Mouse (Mus musculus): ENCODE results near the gene Gm128.
"Not testable (repeated sequence)": the region's sequence is repeated elsewhere in the genome, so short reads cannot be mapped to it uniquely, and the experiment has no call there.

Gm128 gene

DNA sequence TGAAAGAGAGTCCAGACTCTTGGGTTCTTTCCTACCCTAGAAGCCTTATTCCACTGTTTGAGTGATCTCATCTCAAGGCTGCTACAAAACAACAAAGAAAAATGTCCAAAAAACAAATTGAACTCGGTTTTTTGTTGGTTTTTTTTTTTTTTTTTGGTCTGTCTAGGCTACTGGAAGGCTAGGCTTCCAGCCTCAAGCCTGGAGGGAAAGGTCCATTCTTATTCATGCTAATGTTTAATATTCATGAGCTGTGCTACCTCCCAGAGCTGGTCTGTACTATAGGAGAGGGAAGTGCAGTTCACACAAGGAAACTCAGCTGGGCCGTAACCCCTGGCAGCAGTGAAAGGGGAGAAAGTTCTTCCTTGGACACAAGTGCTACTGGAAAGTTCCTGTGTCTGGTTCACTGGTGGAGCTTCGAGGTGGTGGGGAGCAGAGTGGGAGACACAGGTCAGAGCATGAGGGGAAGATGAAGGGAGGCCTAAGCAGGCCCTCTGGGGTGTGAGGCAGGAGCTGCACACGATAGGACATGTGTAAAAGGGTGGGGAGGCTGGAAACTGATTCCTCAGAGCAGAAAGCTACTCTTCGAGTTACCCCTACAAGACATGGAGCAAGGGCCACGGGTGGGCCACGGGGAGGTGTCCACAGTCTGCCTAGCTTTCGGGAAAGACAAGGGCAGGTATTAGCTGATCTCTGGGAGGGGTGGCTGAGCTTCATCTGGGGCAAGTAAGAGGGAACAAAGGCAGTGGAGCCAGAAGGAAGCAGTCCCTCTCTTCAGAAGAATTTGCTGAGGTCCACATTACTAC lies 10.7 kb downstream of the Gm128 start:
- no peak for DNase-seq (ENCODE audit: low spot score)

DNA sequence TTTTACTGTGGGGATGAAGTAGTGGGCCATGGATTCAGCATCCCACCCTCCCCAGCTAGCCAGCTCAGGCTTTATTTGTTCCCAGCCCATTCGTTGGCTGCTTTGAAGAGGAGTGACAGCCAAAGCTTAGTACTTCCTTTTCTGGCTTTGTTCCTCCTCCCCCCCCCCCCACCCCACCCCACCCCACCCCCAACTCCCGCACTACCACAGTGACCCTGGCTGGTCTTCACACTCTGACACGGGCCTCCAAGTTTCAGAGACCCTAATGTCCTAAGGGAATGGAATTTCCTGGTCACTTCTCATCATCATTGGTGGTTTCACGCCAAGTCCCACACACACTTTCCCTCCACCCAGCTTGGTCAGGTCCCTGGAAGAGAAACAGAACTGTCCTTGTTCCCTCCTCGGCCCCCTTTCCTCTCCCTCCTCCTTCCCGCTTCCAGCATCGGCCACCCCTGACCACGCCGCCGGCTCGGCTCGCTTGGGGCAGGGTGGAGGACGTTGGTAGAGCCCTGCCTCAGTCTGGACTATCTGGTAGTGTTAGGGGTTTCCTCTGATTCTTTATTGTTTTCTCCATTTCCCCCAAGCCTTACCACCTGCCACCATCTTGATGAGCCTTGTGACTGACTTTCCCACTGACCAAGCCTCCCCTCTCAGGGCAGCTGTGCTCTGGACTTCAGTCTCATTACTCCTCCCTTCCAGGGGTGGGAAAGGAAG lies 11.5 kb downstream of the Gm128 start:
- DNase-seq (ENCODE audit: low spot score), result no peak

- DNase-seq (ENCODE audit: low spot score), result no peak
Measured at GRCm38 (mm10) chr3:95228894-95229780, 12.3 kb downstream of the Gm128 start.

- peak; percentile 71 for DNase-seq (ENCODE audit: low spot score)
Measured at GRCm38 (mm10) chr3:95228148-95228893, 13.1 kb downstream of the Gm128 start, which contains the start of gene Cdc42se1. TSS of gene Cdc42se1 (plus strand) at chr3:95228732.

DNA sequence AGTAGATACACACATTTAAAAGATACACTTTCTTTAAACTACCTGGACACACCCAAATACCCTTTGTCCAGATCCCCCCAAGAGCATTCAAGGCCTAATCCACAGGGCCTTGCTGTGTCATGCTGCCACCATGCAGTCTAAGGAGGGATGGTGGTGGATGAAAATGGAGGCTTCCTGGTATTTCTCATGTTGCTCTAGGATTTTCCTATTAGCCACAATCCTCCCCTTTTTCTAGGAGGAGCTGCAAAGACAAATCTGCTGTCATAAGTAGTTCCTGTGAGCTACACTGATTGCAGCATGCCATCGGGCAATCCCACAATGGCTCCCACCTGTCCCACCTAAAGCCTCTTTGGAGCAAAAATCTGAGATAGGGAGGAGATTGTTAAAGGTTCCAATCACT lies 14.2 kb downstream of the Gm128 start:
- DNase-seq (ENCODE audit: low spot score), result no peak

DNA sequence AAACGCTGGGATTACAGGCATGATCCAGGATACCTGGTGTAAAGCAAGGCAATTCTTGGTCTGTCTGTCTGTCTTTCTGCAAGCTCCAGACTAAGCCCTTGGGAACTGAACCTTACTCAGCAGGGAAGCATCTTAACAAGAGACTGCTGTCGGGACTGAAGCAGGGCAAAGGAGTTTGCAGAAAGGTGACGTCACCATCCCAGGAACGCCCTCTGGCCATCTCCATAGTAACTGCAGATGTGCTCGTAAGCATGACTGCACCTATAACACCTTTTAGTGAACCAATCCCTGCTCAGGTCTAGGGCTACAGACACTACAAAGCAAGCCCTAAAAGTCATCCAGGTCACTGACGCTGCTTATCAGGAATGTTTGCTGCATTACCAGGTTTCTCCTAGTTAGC lies 17.1 kb downstream of the Gm128 start:
- no peak for DNase-seq (ENCODE audit: low spot score)

DNA sequence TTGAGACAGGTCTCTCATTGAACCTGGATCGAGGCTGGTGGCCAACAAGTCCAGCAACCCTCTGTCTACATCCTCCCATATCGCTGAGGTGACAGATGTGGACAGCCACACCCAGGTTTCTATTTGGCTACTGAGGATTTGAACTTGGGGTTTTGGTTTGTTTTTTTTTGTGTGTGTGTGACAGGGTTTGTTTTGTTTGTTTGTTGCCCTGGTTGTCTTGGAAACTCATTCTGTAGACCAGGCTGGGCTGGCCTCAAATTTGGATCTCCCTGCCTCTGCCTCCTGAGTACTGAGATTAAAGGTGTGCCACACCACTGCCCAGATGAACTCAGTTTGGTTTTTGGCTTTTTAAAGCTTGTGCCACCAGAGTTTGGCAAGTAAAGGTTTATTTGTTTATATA lies 18.4 kb downstream of the Gm128 start:
- no peak for DNase-seq (ENCODE audit: low spot score)

DNA sequence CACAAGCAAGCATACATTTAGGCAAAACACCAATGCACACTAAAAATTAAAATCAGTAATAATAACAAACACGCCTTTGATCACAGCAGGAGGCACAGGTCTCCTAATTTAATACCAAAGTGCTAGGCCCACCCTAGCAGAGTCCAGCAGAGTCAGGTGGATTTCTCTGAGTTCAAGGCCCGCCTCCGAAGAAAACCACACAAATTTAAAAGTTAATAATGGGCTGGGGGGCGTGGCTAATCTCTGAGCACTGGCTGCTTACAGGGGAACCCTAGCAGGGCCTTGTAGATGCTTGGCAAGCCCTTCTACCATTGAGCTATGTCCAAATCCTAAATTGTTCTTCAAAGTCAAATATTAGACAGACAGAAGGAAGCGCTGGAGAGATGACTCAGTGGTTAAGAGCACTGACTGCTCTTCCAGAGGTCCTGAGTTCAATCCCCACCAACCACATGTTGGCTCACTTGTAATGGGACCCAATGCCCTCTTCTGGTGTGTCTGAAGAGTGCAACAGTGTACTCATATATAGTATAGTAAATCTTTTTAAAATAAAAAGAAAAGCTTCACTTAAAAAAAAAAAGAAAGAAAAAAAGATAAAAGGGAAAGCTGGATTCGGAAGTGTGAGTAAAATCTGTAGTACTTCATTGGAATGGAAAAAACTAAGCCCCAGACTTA lies 22.8 kb downstream of the Gm128 start:
- no peak for DNase-seq (ENCODE audit: low spot score)

GRCm38 (mm10) chr3:95217255-95218134 lies 23.9 kb downstream of the Gm128 start, which contains the start of gene Gabpb2:
TSS of gene Gabpb2 (minus strand) at chr3:95217916.
- DNase-seq (ENCODE audit: low spot score), result peak; percentile 90

GRCm38 (mm10) chr3:95216655-95217254 lies 24.6 kb downstream of the Gm128 start:
- no peak for DNase-seq (ENCODE audit: low spot score)

DNA sequence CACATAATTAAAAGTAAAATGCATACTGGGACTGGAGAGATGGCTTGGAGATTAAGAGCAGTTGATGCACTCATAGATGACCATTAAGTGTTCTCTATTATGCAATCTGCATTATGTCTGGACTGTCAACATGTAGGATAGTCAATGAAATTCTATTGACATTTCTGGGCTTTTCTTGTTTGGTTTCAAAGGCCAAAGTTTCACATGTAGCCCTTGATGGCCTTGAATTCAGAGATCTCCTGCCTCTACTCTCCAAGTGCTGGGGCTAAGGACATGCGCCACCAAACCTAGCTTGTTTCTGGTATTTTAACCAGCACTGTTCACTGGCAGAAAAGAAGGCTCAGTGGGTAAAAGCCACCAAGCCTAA lies 27.8 kb downstream of the Gm128 start:
- no peak for DNase-seq (ENCODE audit: low spot score)

- not testable (repeated sequence) for DNase-seq (ENCODE audit: low spot score)
Measured at GRCm38 (mm10) chr3:95212889-95213608, 28.3 kb downstream of the Gm128 start.

DNA sequence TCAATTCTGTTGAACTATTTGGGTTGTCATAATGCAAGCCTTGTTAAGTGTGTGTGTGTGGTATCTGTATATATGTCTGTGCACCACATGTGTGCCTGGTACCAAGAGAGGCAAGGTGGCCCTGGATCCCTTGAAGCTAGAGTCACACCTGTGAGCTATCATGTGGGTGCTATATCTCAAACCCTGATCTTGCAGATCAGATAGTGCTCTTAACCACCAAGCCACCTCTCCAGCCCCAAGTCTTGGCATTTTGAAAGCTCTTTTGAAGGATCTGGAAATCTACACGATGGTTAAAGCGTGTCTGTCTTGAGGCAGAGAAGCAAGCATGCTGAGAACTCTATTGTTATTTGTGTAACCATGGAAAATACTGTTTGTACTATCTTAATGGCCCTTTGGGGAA lies 30.8 kb downstream of the Gm128 start:
- DNase-seq (ENCODE audit: low spot score), result no peak

DNA sequence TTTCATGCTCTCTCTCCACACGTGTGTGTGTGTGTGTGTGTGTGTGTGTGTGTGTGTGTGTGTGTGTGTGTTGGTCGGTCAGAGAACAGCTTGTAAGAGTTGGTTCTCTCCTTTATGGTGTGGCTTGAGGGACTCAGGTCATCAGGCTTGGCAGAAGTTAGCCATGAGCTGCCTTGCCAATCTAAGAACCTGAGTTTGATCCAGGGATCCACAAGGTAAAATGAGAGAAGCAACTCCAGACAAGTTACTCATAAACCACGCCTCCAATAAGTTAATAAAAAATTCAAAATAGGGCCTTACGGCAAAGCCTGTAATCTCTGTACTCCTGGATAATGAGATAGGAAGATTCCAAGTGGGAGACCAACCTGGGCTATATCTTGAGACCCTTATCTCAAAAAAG lies 33.1 kb downstream of the Gm128 start:
- DNase-seq (ENCODE audit: low spot score), result no peak

DNA sequence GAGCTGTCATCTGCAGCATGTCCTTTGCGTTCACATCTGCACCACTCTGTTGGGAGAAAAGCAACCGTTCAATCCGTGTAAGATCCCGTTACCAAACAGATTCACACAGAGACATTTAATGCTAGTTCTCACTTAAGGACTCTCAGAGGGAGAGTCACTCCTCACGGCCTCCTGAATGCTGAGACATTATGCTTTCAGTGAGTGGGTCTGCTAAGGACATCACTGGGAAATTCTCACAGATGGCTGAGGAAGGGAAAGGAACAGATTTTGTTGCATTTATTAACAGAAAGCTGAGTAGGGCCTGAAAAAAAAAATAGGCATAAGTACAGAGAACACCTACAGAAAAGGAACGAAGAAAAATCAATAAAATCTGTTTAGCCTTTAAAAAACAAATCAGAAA lies 37.5 kb downstream of the Gm128 start:
- DNase-seq (ENCODE audit: low spot score), result no peak

GRCm38 (mm10) chr3:95200562-95200961 lies 40.8 kb downstream of the Gm128 start:
- DNase-seq (ENCODE audit: low spot score), result no peak

- DNase-seq (ENCODE audit: low spot score), result no peak
Measured at GRCm38 (mm10) chr3:95200132-95200531, 41.3 kb downstream of the Gm128 start.

DNA sequence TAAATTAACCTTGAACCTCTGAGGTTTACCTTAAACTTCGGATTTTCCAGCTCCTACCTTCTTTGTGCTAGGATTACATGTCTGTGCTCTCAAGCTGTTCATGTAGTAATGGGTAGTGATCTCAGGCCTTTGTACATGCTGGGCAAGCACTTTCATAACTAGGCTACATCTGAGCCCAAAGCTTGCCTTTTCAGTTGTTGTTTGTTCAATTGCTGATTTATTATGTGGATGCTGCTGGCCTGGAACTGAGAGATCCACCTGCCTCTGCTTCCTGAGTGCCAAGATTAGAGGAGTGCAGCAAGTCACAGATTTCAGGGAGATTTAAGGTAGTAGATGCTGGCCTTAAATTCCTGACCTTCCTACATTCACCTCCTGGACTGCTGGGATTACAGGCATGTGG lies 42.3 kb downstream of the Gm128 start:
- no peak for DNase-seq (ENCODE audit: low spot score)

DNA sequence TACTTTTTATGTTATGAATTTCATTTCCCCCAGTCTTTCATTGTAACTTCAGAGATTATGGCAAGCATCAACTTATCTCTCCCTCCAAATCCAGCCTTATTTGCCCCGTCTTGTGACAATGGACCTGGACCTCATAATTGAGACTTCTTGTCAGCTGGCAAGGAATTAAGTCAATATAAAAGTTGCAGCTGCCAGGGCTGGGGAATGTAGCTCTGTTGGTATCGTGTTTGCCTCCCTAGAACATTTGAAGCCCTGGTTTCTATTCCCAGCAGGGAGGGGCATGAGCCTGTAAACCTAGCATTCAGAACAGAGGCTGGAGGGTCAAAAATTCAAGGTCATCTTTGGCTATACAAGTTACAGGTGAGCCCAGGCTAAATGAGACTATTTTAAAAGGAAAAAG lies 45.6 kb downstream of the Gm128 start:
- no peak for DNase-seq (ENCODE audit: low spot score)
